Mouse (Mus musculus): ENCODE measurements around the gene Plekhn1.

Plekhn1 gene

DNA sequence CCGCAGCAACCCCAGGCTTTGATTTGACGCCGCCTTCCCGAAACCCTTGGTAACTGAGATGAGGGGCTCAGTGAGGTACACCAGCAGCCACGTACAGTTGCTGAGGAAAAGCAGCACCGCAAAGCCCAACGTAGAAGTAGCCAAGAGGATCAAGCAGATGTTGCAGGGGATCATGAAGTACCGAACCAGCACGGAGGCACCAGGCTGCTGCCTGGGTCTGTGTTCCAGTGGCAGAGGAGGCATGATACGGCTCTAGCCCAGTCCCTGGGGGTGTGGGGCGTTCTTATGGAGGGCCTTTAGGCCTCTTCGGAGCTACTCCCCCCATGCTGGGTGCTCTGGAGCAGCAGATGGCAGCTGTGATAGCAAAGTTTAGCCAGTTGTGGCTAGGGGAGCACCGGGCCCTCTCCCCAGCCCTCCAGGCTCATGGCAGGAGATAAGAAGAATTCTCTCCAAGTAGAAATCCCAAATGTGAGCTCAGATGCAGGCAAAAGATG lies 49.2 kb downstream of the Plekhn1 start:
- DNase-seq (ENCODE audit: low read depth, low spot score), result no peak

GRCm38 (mm10) chr4:156184291-156184954 lies 50.2 kb downstream of the Plekhn1 start:
- DNase-seq (ENCODE audit: low read depth, low spot score), result no peak

DNA sequence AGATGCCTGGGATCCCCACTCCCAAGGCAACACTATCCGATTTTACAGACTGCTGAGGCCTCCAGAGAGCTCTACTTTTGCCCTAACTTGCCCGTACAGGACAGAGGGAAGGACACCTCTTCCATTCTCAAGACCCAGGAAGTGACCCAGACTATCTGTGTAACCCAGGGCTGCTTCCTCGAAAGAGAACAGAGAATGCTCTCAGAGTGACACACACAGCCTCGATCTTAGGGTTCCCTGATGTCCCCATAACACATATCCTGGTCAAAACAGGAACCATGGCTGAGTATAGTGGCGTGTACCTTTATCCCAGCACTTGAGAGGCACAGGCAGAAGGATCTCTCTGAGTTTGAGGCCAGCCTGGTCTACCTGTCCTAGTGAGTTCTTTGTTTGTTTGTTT lies 50.9 kb downstream of the Plekhn1 start:
- DNase-seq (ENCODE audit: low read depth, low spot score), result no peak

- no peak for DNase-seq (ENCODE audit: low read depth, low spot score)
Observed at GRCm38 (mm10) chr4:156177630-156178029, 57.0 kb downstream of the Plekhn1 start.

DNA sequence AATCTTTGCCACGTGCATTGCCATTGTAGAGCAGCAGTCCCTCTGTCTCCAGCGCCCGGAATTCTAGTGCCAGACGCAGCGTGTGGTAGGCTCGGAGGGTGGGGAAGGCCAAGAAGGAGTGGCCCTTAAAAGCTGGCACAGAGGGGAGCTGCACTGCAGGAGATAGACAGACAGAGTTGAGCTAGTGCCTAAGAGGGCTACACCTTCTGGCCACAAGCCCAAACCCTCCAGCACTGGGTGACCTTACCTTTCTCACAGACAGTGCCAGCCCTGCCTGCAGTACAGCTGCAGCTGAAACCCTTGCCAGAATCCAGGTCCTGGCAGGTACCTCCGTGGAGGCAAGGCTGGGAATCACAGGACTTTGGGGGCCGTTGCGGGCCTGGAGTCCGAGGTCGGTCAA lies 62.8 kb downstream of the Plekhn1 start:
- DNase-seq (ENCODE audit: low read depth, low spot score), result no peak
